Mouse (Mus musculus): ENCODE data around the gene Cdc40. TPM values are rescaled to one million over a fixed set of nuclear protein-coding genes. Genes with fewer than 3 reads are reported as not detected.

Cdc40 gene
- polyA plus RNA-seq (2016; fragmentation: Nextera tagmentation; extraction: Ambion mirVana): 34.2 and 36.4 TPM in 2 replicates

- peak; percentile 95 for DNase-seq (ENCODE audit: extremely low spot score, low spot score)
- Histone ChIP-seq H3K27ac (peak within 1 kb of the TSS; percentile 99), H3K9me3 (no peaks in the 10 kb centered on the region), H3K36me3 (replicated peaks) (peaks cover 11% of the 10 kb centered on the region; the same call in 1 of the 2 replicates), H3K4me1 (peaks cover 26% of the 10 kb centered on the region), H3K27me3 (ENCODE audit: poor library complexity, severe bottlenecking) (no peaks in the 10 kb centered on the region), H3K4me3 (peak within 1 kb of the TSS; percentile 91)
- 1% methylated on average over 44 of the region's 44 CpGs for WGBS
Observed at GRCm38 (mm10) chr10:40882831-40883643, at the start of gene Cdc40, which contains the start of gene Wasf1. Cdc40 (minus strand) TSS chr10:40883311. Wasf1 (plus strand) TSS chr10:40883475.

DNA sequence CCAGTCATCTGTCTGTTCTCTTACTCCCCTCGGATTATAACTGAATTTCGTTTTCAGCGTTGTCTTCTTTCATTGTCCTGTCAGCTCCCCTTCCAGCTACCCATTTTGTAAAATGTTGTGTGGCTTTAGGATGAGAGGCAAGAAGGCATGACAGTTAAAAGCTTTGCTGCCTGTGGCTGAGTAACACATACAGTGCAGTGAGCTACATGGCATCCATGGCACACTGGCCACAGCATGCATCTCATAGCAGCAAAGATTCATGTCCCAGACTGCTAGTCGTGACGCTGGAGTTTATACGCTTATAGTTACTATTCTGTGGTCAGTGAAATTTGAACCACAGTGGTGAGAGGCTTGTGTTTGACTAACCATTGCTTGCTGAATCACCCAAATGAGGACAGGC lies 36.4 kb upstream of the Cdc40 start:
- Histone ChIP-seq H3K9me3 (no peaks in the 10 kb centered on the region), H3K27ac (no peak overlapping the region), H3K27me3 (ENCODE audit: poor library complexity, severe bottlenecking) (no peaks in the 10 kb centered on the region), H3K4me3 (no peak overlapping the region), H3K4me1 (no peaks in the 10 kb centered on the region), H3K36me3 (replicated peaks) (peaks cover 21% of the 10 kb centered on the region)
- DNase-seq (ENCODE audit: extremely low spot score, low spot score): no peak
- WGBS: 95% methylated on average over 6 of the region's 6 CpGs

DNA sequence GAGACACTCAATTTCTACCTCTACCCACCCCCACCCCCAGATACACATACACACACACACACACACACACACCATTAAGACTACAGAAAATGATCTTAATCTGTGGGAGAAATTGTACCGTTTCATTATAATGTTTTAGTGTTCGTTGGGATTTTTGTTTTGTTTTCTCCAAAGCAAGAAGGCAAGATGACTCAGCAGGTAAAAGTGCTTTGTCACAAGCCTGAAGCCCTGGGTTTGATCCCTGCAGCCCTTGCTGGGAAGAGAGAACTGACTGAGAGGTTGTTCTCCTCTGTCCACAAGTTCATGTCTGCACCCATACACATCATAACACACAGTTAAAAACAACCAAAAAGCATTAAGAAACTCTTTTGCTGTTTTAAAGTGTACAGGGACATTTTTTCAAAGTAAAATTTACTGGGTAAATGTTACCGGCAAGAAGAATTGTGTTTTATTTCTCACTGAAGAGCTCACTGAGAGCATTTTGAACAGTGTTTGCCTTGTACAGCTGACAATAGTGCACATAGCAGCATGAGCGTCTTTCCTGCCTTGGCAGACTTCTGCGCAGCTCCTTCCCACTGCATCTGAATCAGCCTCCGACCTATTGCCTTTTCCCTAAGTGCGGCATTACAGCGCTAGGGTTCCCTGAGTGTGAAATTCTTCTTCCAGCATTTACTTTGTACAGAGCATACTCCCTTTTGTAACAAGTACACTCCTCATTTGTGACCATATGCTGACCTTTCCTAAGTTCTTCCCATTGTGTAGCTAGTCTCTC lies 35.7 kb upstream of the Cdc40 start:
- Histone ChIP-seq H3K27me3 (ENCODE audit: poor library complexity, severe bottlenecking) (no peaks in the 10 kb centered on the region), H3K36me3 (replicated peaks) (peaks cover 18% of the 10 kb centered on the region), H3K9me3 (no peaks in the 10 kb centered on the region), H3K27ac (no peak overlapping the region), H3K4me1 (no peaks in the 10 kb centered on the region), H3K4me3 (no peak overlapping the region)
- WGBS: 93% methylated on average over 8 of the region's 8 CpGs
- DNase-seq (ENCODE audit: extremely low spot score, low spot score): no peak

DNA sequence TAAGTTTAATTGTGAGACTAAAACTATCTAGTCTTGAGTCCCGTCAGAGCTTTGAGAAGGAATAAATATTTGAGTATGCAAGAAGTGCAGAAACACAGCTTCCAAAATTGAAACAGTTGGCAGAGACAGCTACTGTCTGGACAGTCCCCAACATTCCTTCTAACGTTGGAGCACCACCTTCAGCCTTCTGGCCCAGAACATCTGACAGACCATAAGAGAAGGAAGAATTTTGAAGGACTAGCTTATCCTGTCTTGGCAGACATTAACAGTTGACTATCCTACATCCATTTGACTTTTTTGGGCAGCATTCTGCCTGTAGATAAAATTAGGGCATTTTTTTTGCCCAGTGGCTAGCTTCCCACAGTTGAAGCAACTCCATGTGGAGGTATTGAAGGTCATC lies 32.1 kb upstream of the Cdc40 start:
- Histone ChIP-seq H3K36me3 (replicated peaks) (peaks cover 11% of the 10 kb centered on the region), H3K9me3 (peaks cover 4% of the 10 kb centered on the region; the same call in 1 of the 2 replicates), H3K4me3 (no peak overlapping the region), H3K27me3 (ENCODE audit: poor library complexity, severe bottlenecking) (no peaks in the 10 kb centered on the region), H3K27ac (no peak overlapping the region), H3K4me1 (0 out of 2 replicates have a peak, but pooled peaks cover 3% of the 10 kb centered on the region)
- 93% methylated on average over 2 of the region's 2 CpGs for WGBS
- DNase-seq (ENCODE audit: extremely low spot score, low spot score): no peak

DNA sequence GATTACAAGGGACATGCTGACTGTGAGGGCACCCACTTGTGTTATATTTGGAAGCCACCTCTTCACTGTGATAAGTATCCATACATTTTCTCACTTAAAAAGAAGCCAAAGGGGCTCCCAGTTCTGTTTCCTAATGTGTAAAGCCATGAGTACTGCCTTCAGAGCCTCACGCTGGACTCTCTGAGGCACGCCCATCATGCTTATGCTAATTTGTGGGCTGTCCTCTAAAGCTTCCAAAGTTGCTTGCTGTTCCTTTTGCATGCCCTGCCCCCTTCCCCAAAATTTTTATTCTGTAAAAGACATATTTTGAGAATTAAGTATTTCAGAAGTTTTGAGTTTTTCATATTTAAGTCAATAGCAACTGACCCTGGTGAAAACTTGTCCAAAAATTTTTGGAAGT lies 27.7 kb upstream of the Cdc40 start:
- no peak for DNase-seq (ENCODE audit: extremely low spot score, low spot score)
- Histone ChIP-seq H3K4me3 (no peak overlapping the region), H3K36me3 (replicated peaks) (peaks cover 11% of the 10 kb centered on the region), H3K9me3 (peaks cover 4% of the 10 kb centered on the region; the same call in 1 of the 2 replicates), H3K27ac (no peak overlapping the region), H3K4me1 (0 out of 2 replicates have a peak, but pooled peaks cover 3% of the 10 kb centered on the region), H3K27me3 (ENCODE audit: poor library complexity, severe bottlenecking) (no peaks in the 10 kb centered on the region)
- WGBS: 68% methylated on average over 2 of the region's 2 CpGs

- WGBS: 62% methylated on average over 2 of the region's 2 CpGs
- DNase-seq (ENCODE audit: extremely low spot score, low spot score): no peak
- Histone ChIP-seq H3K9me3 (peaks cover 4% of the 10 kb centered on the region; the same call in 1 of the 2 replicates), H3K36me3 (replicated peaks) (peaks cover 10% of the 10 kb centered on the region), H3K4me3 (no peak overlapping the region), H3K27ac (no peak overlapping the region), H3K27me3 (ENCODE audit: poor library complexity, severe bottlenecking) (no peaks in the 10 kb centered on the region), H3K4me1 (0 out of 2 replicates have a peak, but pooled peaks cover 3% of the 10 kb centered on the region)
Observed at GRCm38 (mm10) chr10:40908580-40908979, 25.5 kb upstream of the Cdc40 start.

- 0 out of 2 replicates have a peak, but pooled peaks cover 4% of the 10 kb centered on the region for H3K36me3 ChIP-seq (replicated peaks)
- H3K27ac ChIP-seq: no peak overlapping the region
- no peaks in the 10 kb centered on the region for H3K9me3 ChIP-seq
- H3K27me3 ChIP-seq (ENCODE audit: poor library complexity, severe bottlenecking): no peaks in the 10 kb centered on the region
- WGBS: 92% methylated on average over 7 of the region's 7 CpGs
- no peak for DNase-seq (ENCODE audit: extremely low spot score, low spot score)
- 0 out of 2 replicates have a peak, but pooled peaks cover 3% of the 10 kb centered on the region for H3K4me1 ChIP-seq
- H3K4me3 ChIP-seq: no peak overlapping the region
Observed at GRCm38 (mm10) chr10:40906802-40907201, 23.7 kb upstream of the Cdc40 start.

DNA sequence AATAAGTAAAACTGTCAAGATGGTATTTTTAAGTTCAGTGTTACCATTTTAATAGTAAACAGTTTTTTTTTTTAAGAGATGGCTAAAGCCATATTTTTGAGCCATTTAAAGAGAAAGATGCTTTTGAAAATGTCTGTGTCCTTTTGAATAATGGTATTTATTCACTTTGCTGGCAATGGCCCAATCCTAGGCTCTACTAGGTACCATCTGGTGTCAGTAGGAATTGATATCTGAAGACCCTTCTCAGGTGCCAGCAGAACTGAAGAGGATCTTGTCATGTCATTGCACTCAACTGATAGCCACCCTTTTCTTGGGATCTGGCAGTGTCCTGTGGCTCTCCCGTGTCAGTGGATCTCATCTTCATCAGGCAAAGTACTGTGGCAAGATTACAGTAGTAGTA lies 23.0 kb upstream of the Cdc40 start:
- DNase-seq (ENCODE audit: extremely low spot score, low spot score): no peak
- H3K27ac ChIP-seq: no peak overlapping the region
- 97% methylated on average over 1 of the region's 1 CpGs for WGBS
- H3K36me3 ChIP-seq (replicated peaks): 0 out of 2 replicates have a peak, but pooled peaks cover 4% of the 10 kb centered on the region
- no peak overlapping the region for H3K4me3 ChIP-seq
- no peaks in the 10 kb centered on the region for H3K27me3 ChIP-seq (ENCODE audit: poor library complexity, severe bottlenecking)
- H3K9me3 ChIP-seq: no peaks in the 10 kb centered on the region
- 0 out of 2 replicates have a peak, but pooled peaks cover 3% of the 10 kb centered on the region for H3K4me1 ChIP-seq

DNA sequence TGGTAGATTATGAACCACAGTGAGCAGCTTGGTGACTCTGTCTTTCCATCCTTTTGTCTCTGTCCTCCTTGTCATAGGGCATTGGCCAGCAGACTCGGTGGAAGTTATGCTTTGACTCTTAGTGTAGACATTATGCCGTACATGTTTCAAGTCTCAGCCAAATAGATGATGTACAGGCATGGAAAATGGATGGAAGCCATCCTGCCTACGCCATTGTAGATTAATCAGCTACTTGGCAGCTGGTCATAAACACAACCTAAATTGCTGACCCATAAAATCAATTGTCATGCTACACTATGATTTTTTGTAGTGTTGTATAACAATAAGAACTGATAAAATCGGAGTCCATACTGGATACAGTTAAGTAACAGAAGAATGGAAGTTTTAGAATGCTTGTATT lies 18.7 kb upstream of the Cdc40 start:
- WGBS: 91% methylated on average over 4 of the region's 4 CpGs
- DNase-seq (ENCODE audit: extremely low spot score, low spot score): no peak
- Histone ChIP-seq H3K27ac (no peak overlapping the region), H3K27me3 (ENCODE audit: poor library complexity, severe bottlenecking) (no peaks in the 10 kb centered on the region), H3K4me1 (no peaks in the 10 kb centered on the region), H3K36me3 (replicated peaks) (peaks cover 4% of the 10 kb centered on the region; the same call in 1 of the 2 replicates), H3K9me3 (no peaks in the 10 kb centered on the region), H3K4me3 (no peak overlapping the region)

DNA sequence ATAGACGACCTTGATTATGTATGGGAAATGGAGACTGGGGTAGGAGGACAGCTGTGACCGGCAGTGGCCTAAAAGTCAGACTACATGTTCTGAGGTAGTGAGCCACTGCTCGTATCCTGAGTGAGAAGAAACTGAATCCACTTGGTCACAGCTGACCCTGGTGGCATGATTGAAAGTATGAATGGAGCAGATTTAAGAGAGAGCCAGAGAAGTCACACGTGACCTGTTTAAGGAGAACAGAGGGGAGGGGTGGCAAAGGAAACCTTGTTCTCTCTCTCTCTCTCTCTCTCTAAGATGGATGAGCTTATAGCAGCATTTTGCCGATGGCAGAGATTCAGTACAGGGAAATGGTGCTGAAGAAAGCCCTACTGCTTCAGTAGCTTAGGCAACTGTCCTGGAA lies 13.5 kb upstream of the Cdc40 start:
- Histone ChIP-seq H3K9me3 (no peaks in the 10 kb centered on the region), H3K27ac (no peak overlapping the region), H3K36me3 (replicated peaks) (peaks cover 10% of the 10 kb centered on the region), H3K4me3 (no peak overlapping the region), H3K27me3 (ENCODE audit: poor library complexity, severe bottlenecking) (no peaks in the 10 kb centered on the region), H3K4me1 (no peaks in the 10 kb centered on the region)
- DNase-seq (ENCODE audit: extremely low spot score, low spot score): no peak
- WGBS: 80% methylated on average over 5 of the region's 5 CpGs

DNA sequence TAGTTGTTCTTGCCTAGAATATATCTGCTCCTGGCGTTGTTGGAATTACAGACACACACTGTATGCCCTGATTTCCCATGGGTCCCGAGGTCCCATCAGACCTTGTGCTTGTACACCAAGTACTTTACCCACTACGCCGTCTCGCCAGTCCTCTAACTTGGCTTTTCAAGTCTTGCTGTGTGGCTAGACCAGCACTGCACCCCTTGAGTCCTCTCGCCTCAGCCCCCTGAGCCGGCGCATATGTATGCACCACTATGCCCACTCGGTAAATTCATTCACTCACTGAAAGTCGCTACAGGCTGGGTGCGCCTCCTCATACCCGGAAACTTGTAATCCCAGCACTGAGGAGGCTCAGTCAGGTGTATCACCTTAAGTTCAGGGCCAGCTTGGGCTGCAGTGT lies 12.7 kb upstream of the Cdc40 start:
- DNase-seq (ENCODE audit: extremely low spot score, low spot score): no peak
- no peaks in the 10 kb centered on the region for H3K9me3 ChIP-seq
- H3K27ac ChIP-seq: no peak overlapping the region
- no peaks in the 10 kb centered on the region for H3K27me3 ChIP-seq (ENCODE audit: poor library complexity, severe bottlenecking)
- peaks cover 10% of the 10 kb centered on the region for H3K36me3 ChIP-seq (replicated peaks)
- no peak overlapping the region for H3K4me3 ChIP-seq
- WGBS: 94% methylated on average over 12 of the region's 12 CpGs
- no peaks in the 10 kb centered on the region for H3K4me1 ChIP-seq

DNA sequence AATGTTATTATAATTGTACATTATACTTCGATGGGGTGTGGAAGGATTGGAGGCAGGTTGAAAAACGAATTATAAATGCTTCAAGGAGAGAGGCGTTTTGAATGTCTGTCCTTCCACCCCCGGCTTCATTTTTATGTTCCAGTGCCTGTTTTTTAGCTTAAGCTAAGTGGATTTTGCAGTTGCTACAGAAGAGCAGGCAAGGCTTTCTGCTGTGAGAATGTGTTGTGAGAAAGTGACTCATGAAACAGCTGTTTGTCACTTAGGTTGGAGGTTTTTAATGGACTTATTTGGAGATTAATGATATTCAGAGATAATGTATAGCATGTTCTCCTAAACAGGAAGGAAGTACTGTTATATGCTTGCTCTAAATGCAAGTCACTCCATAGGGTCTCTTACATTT lies 6.0 kb upstream of the Cdc40 start:
- Histone ChIP-seq H3K27me3 (ENCODE audit: poor library complexity, severe bottlenecking) (no peaks in the 10 kb centered on the region), H3K36me3 (replicated peaks) (peaks cover 9% of the 10 kb centered on the region), H3K4me1 (peaks cover 14% of the 10 kb centered on the region), H3K27ac (no peak overlapping the region), H3K9me3 (no peaks in the 10 kb centered on the region), H3K4me3 (no peak overlapping the region)
- DNase-seq (ENCODE audit: extremely low spot score, low spot score): no peak
- WGBS: 87% methylated on average over 4 of the region's 4 CpGs

DNA sequence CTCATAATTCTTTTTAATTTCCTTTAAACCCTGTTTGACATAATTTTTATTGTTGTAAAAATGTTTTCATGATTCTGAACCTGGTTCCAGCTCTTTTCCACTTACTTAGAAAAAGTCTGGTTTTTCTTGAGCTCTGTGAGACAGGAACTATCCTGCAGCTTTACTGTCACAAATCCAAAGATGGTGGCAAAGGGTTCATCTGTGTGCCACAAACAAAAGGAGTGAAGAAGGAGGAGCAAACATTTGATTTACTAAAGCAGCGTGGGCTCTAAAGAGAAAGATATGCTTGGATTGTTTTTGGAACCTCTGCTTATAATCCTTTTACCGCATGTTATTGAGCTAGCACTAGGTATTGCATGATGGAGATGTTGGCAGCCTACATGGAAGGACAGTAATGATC lies 4.2 kb upstream of the Cdc40 start:
- Histone ChIP-seq H3K4me3 (no peak overlapping the region), H3K27me3 (ENCODE audit: poor library complexity, severe bottlenecking) (no peaks in the 10 kb centered on the region), H3K36me3 (replicated peaks) (peaks cover 2% of the 10 kb centered on the region; the same call in 1 of the 2 replicates), H3K4me1 (peaks cover 14% of the 10 kb centered on the region), H3K9me3 (no peaks in the 10 kb centered on the region), H3K27ac (no peak overlapping the region)
- DNase-seq (ENCODE audit: extremely low spot score, low spot score): no peak
- 89% methylated on average over 2 of the region's 2 CpGs for WGBS
